Mouse (Mus musculus): ENCODE measurements around the gene Tcf7l2.

The Tcf7l2 gene

GRCm38 (mm10) chr19:55756707-55757106 is 15.1 kb downstream of the Tcf7l2 start:
- DNase-seq (ENCODE audit: extremely low read depth, low read depth): no peak

GRCm38 (mm10) chr19:55757403-55757802 is 15.8 kb downstream of the Tcf7l2 start:
- DNase-seq (ENCODE audit: extremely low read depth, low read depth): no peak

- no peak for DNase-seq (ENCODE audit: extremely low read depth, low read depth)
These were observed 16.5 kb downstream of the Tcf7l2 start for GRCm38 (mm10) chr19:55758158-55758557.

- DNase-seq (ENCODE audit: extremely low read depth, low read depth): no peak
These were observed 17.4 kb downstream of the Tcf7l2 start for GRCm38 (mm10) chr19:55759006-55759405.

GRCm38 (mm10) chr19:55761086-55761485 is 19.5 kb downstream of the Tcf7l2 start:
- DNase-seq (ENCODE audit: extremely low read depth, low read depth): no peak

GRCm38 (mm10) chr19:55762187-55762586 is 20.6 kb downstream of the Tcf7l2 start:
- no peak for DNase-seq (ENCODE audit: extremely low read depth, low read depth)

- no peak for DNase-seq (ENCODE audit: extremely low read depth, low read depth)
These were observed 24.2 kb downstream of the Tcf7l2 start for GRCm38 (mm10) chr19:55765814-55766213.

- no peak for DNase-seq (ENCODE audit: extremely low read depth, low read depth)
These were observed 25.5 kb downstream of the Tcf7l2 start for GRCm38 (mm10) chr19:55767104-55767503.

GRCm38 (mm10) chr19:55767579-55767978 is 26.0 kb downstream of the Tcf7l2 start:
- no peak for DNase-seq (ENCODE audit: extremely low read depth, low read depth)

GRCm38 (mm10) chr19:55768246-55768645 is 26.6 kb downstream of the Tcf7l2 start:
- no peak for DNase-seq (ENCODE audit: extremely low read depth, low read depth)

GRCm38 (mm10) chr19:55768889-55769288 is 27.3 kb downstream of the Tcf7l2 start:
- peak; percentile 36 for DNase-seq (ENCODE audit: extremely low read depth, low read depth)

GRCm38 (mm10) chr19:55774334-55774733 is 32.7 kb downstream of the Tcf7l2 start:
- DNase-seq (ENCODE audit: extremely low read depth, low read depth): no peak

GRCm38 (mm10) chr19:55774824-55775223 is 33.2 kb downstream of the Tcf7l2 start:
- DNase-seq (ENCODE audit: extremely low read depth, low read depth): peak; percentile 10

GRCm38 (mm10) chr19:55779871-55780270 is 38.3 kb downstream of the Tcf7l2 start:
- DNase-seq (ENCODE audit: extremely low read depth, low read depth): no peak

- DNase-seq (ENCODE audit: extremely low read depth, low read depth): no peak
These were observed 39.5 kb downstream of the Tcf7l2 start for GRCm38 (mm10) chr19:55781087-55781486.

GRCm38 (mm10) chr19:55781681-55782080 is 40.1 kb downstream of the Tcf7l2 start:
- DNase-seq (ENCODE audit: extremely low read depth, low read depth): no peak

- DNase-seq (ENCODE audit: extremely low read depth, low read depth): no peak
These were observed 43.3 kb downstream of the Tcf7l2 start for GRCm38 (mm10) chr19:55784796-55785418.

GRCm38 (mm10) chr19:55787420-55787819 is 45.8 kb downstream of the Tcf7l2 start:
- DNase-seq (ENCODE audit: extremely low read depth, low read depth): no peak

- no peak for DNase-seq (ENCODE audit: extremely low read depth, low read depth)
These were observed 46.8 kb downstream of the Tcf7l2 start for GRCm38 (mm10) chr19:55788285-55788904.

- no peak for DNase-seq (ENCODE audit: extremely low read depth, low read depth)
These were observed 47.3 kb downstream of the Tcf7l2 start for GRCm38 (mm10) chr19:55788905-55789295.

GRCm38 (mm10) chr19:55789838-55790237 is 48.2 kb downstream of the Tcf7l2 start:
- no peak for DNase-seq (ENCODE audit: extremely low read depth, low read depth)

GRCm38 (mm10) chr19:55791293-55791692 is 49.7 kb downstream of the Tcf7l2 start:
- no peak for DNase-seq (ENCODE audit: extremely low read depth, low read depth)

- no peak for DNase-seq (ENCODE audit: extremely low read depth, low read depth)
These were observed 50.3 kb downstream of the Tcf7l2 start for GRCm38 (mm10) chr19:55791886-55792285.
